Mouse (Mus musculus) liver, adult 2 months (tissue): ENCODE results near the gene Rnf141. TPM values are rescaled to one million over a fixed set of nuclear protein-coding genes. Genes with fewer than 3 reads are reported as not detected.
A peak's percentile ranks its signal among the peaks of the same experiment; 100 is the strongest.

Experiments
- DNase-seq: peaks from one replicate; pipeline ENCODE4 v3.0.0-alpha.2; 2011; ENCODE audit warnings: low read depth, low spot score; ENCODE audit errors: extremely low read depth
- H3K27ac ChIP-seq: fragments of 200-500 bp; replicated peaks from 2 replicates; pipeline ENCODE4 v1.5.1; 2012; ENCODE audit warnings: low read depth, mild to moderate bottlenecking, control low read depth, inconsistent platforms, low read length; ENCODE audit not compliant: insufficient read depth
- H3K27me3 ChIP-seq: fragments of 200-500 bp; 2 replicates; pipeline ENCODE4 v1.6.1; 2012; ENCODE audit warnings: mild to moderate bottlenecking, moderate library complexity, low read length, inconsistent platforms; ENCODE audit not compliant: control insufficient read depth, insufficient read depth
- H3K36me3 ChIP-seq: fragments of 200-500 bp; 2 replicates; pipeline ENCODE4 v1.6.1; 2012; ENCODE audit warnings: low read length, inconsistent platforms; ENCODE audit not compliant: control insufficient read depth, insufficient read depth
- H3K4me1 ChIP-seq: fragments of 200-500 bp; 2 replicates; pipeline ENCODE4 v1.6.1; 2011; ENCODE audit warnings: low read length; ENCODE audit not compliant: control insufficient read depth, insufficient read depth
- H3K4me3 ChIP-seq: fragments of 200-500 bp; 2 replicates; pipeline ENCODE4 v1.5.1; 2011; ENCODE audit warnings: low read depth, mild to moderate bottlenecking, control low read depth, low read length, moderate library complexity; ENCODE audit not compliant: insufficient read depth
- H3K79me2 ChIP-seq: fragments of 200-500 bp; 2 replicates; pipeline ENCODE4 v1.6.1; 2012; ENCODE audit warnings: inconsistent platforms, mild to moderate bottlenecking, low read length, moderate library complexity; ENCODE audit not compliant: control insufficient read depth, insufficient read depth
- H3K9ac ChIP-seq: fragments of 200-500 bp; 2 replicates; pipeline ENCODE4 v1.6.1; 2012; ENCODE audit warnings: low read depth, mild to moderate bottlenecking, control low read depth, inconsistent platforms, low read length
- CTCF ChIP-seq: fragments of 200-500 bp; IDR thresholded peaks from 2 replicates; pipeline ENCODE4 v1.5.1; 2011; ENCODE audit warnings: low read depth, low read length, control low read depth
- POLR2A ChIP-seq: fragments of 200-500 bp; IDR thresholded peaks from 2 replicates; pipeline ENCODE4 v1.6.1; 2011; ENCODE audit warnings: low read length, control low read depth; ENCODE audit not compliant: insufficient read depth; ENCODE audit errors: extremely low read depth
- WGBS: fragments of 180-500 bp; shearing (Covaris S2); methylation state at CpG from one replicate; pipeline ENCODE4 v1.1.7; 2018; 5-methylcytosine and 5-hydroxymethylcytosine counted together
- polyA plus RNA-seq: library from polyadenylated mRNA; depleted of rRNA; stranded (reverse); fragments of >200 nt; gene quantifications from 2 replicates; pipeline ENCODE4 v1.2.3, GENCODE M21; 2012
- total RNA-seq: library from RNA; depleted of rRNA; stranded (reverse); fragments of >200 nt; gene quantifications from 2 replicates; pipeline ENCODE4 v1.2.3, GENCODE M21; 2014

The Rnf141 gene
- total and polyA plus RNA-seq, 2 experiments = 20.6 to 63.4 TPM

GRCm38 (mm10) chr7:110823995-110824953, 20.0 kb downstream of the Rnf141 start:
- H3K27ac ChIP-seq = no peak overlapping the region
- TF ChIP-seq CTCF (no peak), POLR2A (no peak)
- H3K4me1 ChIP-seq = peaks cover 10% of the 10 kb centered on the region
- no peaks in the 10 kb centered on the region for H3K79me2 ChIP-seq
- no peaks in the 10 kb centered on the region for H3K27me3 ChIP-seq
- DNase-seq = no peak
- 86% methylated on average over 8 of the region's 8 CpGs for WGBS
- H3K36me3 ChIP-seq = peaks cover 14% of the 10 kb centered on the region; the same call in 1 of the 2 replicates
- no peak overlapping the region for H3K9ac ChIP-seq
- no peak overlapping the region for H3K4me3 ChIP-seq

DNA sequence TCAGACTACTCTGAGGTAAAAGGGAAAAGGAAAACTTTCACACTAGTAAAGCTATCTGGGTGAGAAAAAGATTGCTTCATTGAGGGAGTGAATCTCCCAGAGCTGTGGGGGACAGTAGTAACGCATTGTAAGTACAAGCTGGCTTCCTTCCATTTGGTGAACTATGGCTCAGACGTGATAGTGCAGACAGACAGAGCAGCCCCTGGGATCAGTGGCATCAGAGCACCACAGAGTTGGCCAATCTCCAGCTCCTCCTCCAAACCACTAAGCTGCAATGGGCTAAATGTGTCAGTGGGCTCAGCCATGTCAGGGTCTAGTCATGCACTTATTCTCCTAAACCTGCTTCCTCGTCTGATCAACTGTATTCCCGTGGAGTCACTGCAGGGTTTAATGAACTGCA, 20.7 kb downstream of the Rnf141 start:
- Histone ChIP-seq H3K27me3 (no peaks in the 10 kb centered on the region), H3K9ac (no peak overlapping the region), H3K27ac (no peak overlapping the region), H3K79me2 (no peaks in the 10 kb centered on the region), H3K4me3 (no peak overlapping the region), H3K4me1 (peaks cover 13% of the 10 kb centered on the region), H3K36me3 (peaks cover 11% of the 10 kb centered on the region; the same call in 1 of the 2 replicates)
- DNase-seq = peak; percentile 31
- 56% methylated on average over 4 of the region's 4 CpGs for WGBS
- TF ChIP-seq POLR2A (no peak), CTCF (no peak)

DNA sequence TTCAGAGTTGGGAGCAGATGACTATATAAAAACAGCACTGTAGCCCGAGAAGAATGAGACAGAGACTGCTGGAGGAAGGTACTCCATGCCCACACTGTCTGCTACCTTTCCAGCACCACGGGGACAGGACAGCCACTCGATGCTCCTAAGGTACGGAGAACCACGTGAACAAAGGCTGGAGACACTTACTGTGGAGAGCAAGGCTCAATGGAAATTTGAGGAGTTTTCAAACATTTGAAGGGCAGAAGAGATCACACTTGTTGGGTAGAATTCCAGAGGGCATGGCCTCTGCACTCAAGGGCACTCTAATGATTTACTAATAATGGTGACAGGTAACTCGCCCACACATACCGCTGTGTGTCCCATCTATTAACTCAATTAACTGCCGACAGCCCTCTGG, 21.2 kb downstream of the Rnf141 start:
- peak; percentile 84 for DNase-seq
- no peak overlapping the region for H3K9ac ChIP-seq

GRCm38 (mm10) chr7:110822055-110822454, 22.2 kb downstream of the Rnf141 start:
- Histone ChIP-seq H3K4me3 (no peak overlapping the region), H3K27me3 (no peaks in the 10 kb centered on the region), H3K36me3 (peaks cover 7% of the 10 kb centered on the region; the same call in 1 of the 2 replicates), H3K79me2 (no peaks in the 10 kb centered on the region), H3K27ac (no peak overlapping the region), H3K9ac (no peak overlapping the region), H3K4me1 (peaks cover 15% of the 10 kb centered on the region)
- 78% methylated on average over 4 of the region's 4 CpGs for WGBS
- DNase-seq = no peak
- no peak for TF ChIP-seq POLR2A
- no peak for TF ChIP-seq CTCF

More for the DNA sequence above, 21.2 kb downstream of the Rnf141 start:
- no peak for TF ChIP-seq POLR2A
- TF ChIP-seq CTCF = no peak
- no peak overlapping the region for H3K27ac ChIP-seq
- no peaks in the 10 kb centered on the region for H3K27me3 ChIP-seq
- H3K4me3 ChIP-seq = no peak overlapping the region
- no peaks in the 10 kb centered on the region for H3K79me2 ChIP-seq
- 36% methylated on average over 8 of the region's 8 CpGs for WGBS
- H3K4me1 ChIP-seq = peaks cover 15% of the 10 kb centered on the region
- H3K36me3 ChIP-seq = peaks cover 9% of the 10 kb centered on the region; the same call in 1 of the 2 replicates

DNA sequence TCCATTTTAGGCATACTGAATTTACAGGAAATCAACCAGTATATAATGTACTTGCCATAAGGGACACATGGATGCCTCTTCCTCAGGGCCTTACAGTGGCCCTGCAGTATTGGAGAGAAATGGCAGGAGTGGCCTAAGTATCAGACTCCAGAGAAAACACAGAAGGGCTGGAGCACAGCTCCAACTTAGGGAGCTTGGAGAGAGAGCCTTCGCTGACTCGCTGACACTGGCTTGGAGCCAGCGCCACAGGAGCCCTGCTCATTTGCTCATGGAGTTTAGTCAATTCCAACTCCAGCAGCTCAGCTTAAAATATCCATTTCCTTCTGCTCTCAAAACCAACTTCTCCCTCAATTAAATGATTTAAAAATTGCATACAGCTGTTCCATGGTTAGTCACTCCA, 22.6 kb downstream of the Rnf141 start:
- Histone ChIP-seq H3K79me2 (no peaks in the 10 kb centered on the region), H3K36me3 (peaks cover 4% of the 10 kb centered on the region; the same call in 1 of the 2 replicates), H3K4me3 (no peak overlapping the region), H3K27me3 (no peaks in the 10 kb centered on the region), H3K9ac (no peak overlapping the region), H3K4me1 (peaks cover 15% of the 10 kb centered on the region), H3K27ac (no peak overlapping the region)
- TF ChIP-seq CTCF (no peak), POLR2A (no peak)
- WGBS = 47% methylated on average over 3 of the region's 3 CpGs
- peak; percentile 26 for DNase-seq
